Mouse (Mus musculus) cortical plate, adult 2 months (tissue): ENCODE results near the gene Gfra4. TPM values are rescaled to one million over a fixed set of nuclear protein-coding genes. Genes with fewer than 3 reads are reported as not detected.
A peak's percentile ranks its signal among the peaks of the same experiment; 100 is the strongest.

Source experiments
- H3K27ac ChIP-seq: fragments of 200-500 bp; 2 replicates; pipeline ENCODE4 v1.5.1; 2012; ENCODE audit warnings: low read length, control low read depth, inconsistent platforms; ENCODE audit not compliant: insufficient read depth
- H3K4me1 ChIP-seq: fragments of 200-500 bp; 2 replicates; pipeline ENCODE4 v1.6.1; 2011; ENCODE audit warnings: low read length; ENCODE audit not compliant: control insufficient read depth, insufficient read depth
- H3K4me3 ChIP-seq: fragments of 200-500 bp; 2 replicates; pipeline ENCODE4 v1.5.1; 2011; ENCODE audit warnings: mild to moderate bottlenecking, low read length, control low read depth; ENCODE audit not compliant: insufficient read depth
- CTCF ChIP-seq: fragments of 200-500 bp; IDR thresholded peaks from 2 replicates; pipeline ENCODE4 v1.5.1; 2011; ENCODE audit warnings: mild to moderate bottlenecking, control low read depth, low read length; ENCODE audit not compliant: insufficient read depth; ENCODE audit errors: extremely low read depth
- POLR2A ChIP-seq: fragments of 200-500 bp; IDR thresholded peaks from 2 replicates; pipeline ENCODE4 v1.6.1; 2011; ENCODE audit warnings: mild to moderate bottlenecking, low read length, control low read depth; ENCODE audit not compliant: insufficient read depth; ENCODE audit errors: extremely low read depth
- polyA plus RNA-seq: library from polyadenylated mRNA; depleted of rRNA; stranded (reverse); fragments of >200 nt; gene quantifications from 2 replicates; pipeline ENCODE4 v1.2.3, GENCODE M21; 2012

The Gfra4 gene
- polyA plus RNA-seq, 1 experiment, result 201 TPM

DNA sequence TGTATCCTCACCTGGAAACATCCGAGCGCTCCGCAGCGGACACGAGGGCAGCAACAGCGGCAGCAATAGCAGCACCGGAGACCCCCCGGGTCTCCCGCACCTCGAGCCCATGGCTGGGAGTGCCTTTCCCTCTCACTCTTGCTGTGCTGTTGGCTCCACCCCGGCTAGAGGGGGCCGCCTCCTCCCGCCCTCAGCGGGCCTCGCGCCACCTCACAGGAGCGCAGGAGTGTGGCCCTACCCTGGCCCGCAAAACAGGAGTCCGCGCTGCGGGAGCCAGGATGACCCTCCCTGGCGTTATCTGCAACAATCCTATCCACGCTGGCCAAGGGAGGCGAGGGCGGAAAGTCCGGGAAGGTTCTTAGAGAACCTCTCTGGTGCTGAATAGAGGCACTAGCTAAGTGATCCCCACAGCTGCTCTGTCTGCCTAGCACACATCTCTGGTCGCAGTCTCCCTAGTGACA, 20.5 kb upstream of the Gfra4 start, which contains the start of gene Adam33:
Gene Adam33, minus strand, starts transcription at position 411 of the 461 bp plus-strand sequence.
- peaks cover 3% of the 10 kb centered on the region; the same call in 1 of the 2 replicates for H3K4me1 ChIP-seq
- H3K4me3 ChIP-seq, result no peak within 1 kb of the TSS
- TF ChIP-seq POLR2A (no peak), CTCF (no peak)
- H3K27ac ChIP-seq, result no peak within 1 kb of the TSS

DNA sequence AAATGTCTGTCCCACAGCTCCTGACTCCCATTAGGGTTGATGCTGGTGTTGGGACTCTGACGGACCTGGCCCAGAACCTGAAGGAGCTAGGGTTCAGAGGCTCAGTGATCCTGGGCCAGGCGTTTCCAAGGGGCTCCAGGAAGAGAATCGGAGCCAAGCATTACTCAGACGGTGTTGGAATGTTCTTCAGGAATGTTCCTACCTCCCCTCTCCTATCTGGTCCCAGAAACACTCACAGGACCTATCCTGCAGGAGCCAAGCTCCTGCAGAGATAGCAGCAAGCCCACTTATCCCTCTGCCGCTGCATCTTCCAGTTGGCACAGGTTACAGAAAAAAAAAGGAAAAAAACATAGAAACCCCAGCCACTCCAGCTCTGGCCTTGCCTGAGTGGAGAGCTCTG, 18.7 kb upstream of the Gfra4 start:
- TF ChIP-seq CTCF (no peak), POLR2A (no peak)
- Histone ChIP-seq H3K4me1 (peaks cover 3% of the 10 kb centered on the region; the same call in 1 of the 2 replicates), H3K4me3 (no peak overlapping the region), H3K27ac (no peak overlapping the region)

DNA sequence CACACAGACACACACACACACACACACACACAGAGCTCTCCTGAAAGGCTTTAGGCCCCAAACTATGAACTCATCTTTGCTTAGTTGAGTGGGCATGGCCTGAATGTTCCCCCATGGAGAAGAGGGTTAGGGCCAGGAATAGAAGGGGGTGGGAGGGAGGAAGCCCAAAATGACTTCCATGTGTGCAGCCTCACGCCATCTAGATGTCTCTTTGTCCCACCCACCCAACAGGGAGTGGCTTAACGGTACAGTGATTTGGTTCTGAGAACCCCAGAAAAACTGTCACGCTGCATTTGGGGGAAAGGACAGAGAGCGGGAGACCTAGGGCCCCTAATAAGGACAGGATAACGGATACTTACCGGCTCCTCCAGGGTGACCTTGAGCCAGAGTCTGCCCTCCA, 17.9 kb upstream of the Gfra4 start:
- no peak overlapping the region for H3K4me3 ChIP-seq
- H3K27ac ChIP-seq, result no peak overlapping the region
- H3K4me1 ChIP-seq, result peaks cover 3% of the 10 kb centered on the region; the same call in 1 of the 2 replicates
- TF ChIP-seq POLR2A (no peak), CTCF (no peak)

DNA sequence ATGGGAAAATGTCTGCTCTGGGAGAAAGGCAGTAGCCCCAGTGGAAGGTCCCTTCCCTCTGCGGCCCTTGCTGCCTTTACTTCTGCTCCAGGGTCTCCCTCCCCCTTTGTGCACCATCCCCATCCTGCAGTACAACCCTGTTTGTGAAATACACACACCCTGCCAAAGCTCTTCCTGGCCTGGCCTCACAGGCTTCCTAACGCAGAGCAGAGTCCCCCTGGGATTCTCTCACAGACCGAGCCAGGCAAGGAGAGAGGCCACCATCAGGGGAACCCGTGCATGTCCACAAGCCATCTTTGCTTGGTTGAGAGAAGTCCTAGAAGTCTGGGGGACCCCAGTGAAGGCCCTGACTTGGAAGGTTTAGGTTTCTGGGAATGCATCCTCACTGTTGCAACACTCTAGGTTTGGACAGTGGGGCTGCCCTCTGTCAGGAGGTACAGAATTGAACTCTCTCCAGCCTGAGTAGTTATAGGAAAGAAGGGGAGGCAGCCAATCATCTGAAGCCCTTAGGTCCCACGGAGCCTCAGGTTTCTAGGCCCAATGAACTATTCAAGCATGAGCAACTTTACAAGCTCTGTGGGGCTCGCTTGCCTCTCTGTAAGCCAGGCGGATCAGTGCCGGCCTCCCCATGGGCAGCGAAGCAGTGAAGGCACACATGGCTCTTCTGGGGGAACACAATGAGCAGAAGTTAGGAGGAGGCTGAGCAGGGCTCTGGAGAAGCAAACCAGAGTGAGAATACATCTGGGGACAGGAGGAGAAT, 17.1 kb upstream of the Gfra4 start:
- H3K4me1 ChIP-seq, result peaks cover 3% of the 10 kb centered on the region; the same call in 1 of the 2 replicates
- no peak overlapping the region for H3K4me3 ChIP-seq
- no peak for TF ChIP-seq CTCF
- no peak for TF ChIP-seq POLR2A
- no peak overlapping the region for H3K27ac ChIP-seq

DNA sequence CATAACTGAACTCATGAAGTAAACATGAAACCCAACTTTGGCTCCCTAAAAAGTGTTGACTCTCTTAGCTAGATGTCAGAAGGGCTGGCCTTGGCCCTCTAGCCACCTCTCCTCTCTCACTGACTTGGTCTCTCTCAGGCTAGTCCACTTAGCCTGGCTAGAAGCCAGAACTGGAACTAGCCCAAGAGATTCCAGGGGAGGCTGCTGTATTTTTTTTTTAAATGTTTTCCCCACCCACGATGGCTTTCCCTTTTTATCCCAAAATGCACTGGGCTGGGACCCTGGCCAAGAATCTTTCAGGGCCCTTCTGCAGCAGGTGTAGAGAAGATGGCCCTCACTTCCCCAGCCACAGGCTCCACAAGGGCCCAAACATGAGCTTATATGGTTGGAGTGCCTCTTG, 16.5 kb upstream of the Gfra4 start:
- no peak for TF ChIP-seq CTCF
- TF ChIP-seq POLR2A, result no peak
- H3K4me3 ChIP-seq, result no peak overlapping the region
- H3K27ac ChIP-seq, result no peak overlapping the region
- peaks cover 3% of the 10 kb centered on the region; the same call in 1 of the 2 replicates for H3K4me1 ChIP-seq

DNA sequence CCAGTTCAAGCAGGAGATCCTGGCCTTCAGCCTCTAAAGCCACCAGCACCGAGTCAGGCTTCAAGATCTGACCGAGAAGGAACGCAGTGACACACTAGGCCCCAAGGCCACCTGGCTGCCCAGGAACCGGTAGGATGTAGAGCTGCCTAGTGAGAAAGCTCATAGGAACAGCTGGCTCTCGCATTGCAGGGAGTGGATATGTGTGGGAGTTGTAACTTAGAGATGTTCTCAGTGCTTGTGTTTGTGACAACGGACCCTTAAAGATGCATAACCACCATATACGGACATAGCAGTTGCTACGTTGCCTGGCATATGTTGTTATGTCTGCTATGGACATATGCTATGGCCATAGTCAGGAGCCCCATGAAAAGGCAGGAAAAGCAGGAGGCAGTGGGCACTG, 15.8 kb upstream of the Gfra4 start:
- peaks cover 3% of the 10 kb centered on the region; the same call in 1 of the 2 replicates for H3K4me1 ChIP-seq
- no peak for TF ChIP-seq POLR2A
- no peak for TF ChIP-seq CTCF
- no peak overlapping the region for H3K4me3 ChIP-seq
- no peak overlapping the region for H3K27ac ChIP-seq

DNA sequence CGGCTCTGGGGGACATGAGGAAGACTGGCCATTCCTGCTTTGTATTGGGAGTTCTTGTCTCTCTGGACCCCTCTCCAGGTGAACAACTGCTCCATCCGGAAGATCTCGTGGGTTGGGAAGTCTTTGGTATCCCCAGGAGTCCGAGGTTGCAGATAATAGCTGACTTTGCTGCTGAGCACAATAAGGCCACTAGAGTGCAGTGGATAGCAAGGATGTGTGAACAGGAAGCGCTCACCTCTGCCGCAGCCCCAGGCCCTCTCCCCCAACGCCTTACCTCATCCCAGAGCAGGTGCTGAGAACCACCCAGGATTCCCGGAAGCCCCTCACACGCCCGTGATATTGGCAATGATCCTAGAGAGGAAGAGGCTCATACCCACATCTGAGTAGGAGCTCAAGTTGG, 13.3 kb upstream of the Gfra4 start:
- peaks cover 3% of the 10 kb centered on the region; the same call in 1 of the 2 replicates for H3K4me1 ChIP-seq
- no peak overlapping the region for H3K4me3 ChIP-seq
- TF ChIP-seq POLR2A, result no peak
- peak; percentile 67 for TF ChIP-seq CTCF
- no peak overlapping the region for H3K27ac ChIP-seq

DNA sequence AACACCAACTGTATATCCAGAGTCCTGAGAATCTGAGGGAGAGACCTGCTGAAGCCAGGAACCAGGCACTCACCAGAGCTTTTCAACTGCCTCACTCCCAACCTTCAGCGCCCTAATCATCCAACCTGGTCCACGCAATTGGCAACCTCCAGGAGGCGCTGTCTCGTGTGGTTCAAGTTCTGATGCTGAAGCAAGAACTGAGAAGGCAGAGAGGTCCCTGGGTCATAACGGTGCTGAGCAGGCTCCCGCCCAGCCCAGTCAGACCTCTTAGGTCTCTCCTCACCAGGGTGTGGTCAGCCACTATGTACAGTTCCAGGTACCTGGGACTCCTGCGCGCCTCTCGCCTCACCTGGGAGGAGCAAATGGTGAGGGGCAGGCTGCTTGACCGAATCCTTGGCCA, 12.7 kb upstream of the Gfra4 start:
- Histone ChIP-seq H3K27ac (no peak overlapping the region), H3K4me1 (peaks cover 3% of the 10 kb centered on the region; the same call in 1 of the 2 replicates), H3K4me3 (no peak overlapping the region)
- TF ChIP-seq POLR2A, result no peak
- TF ChIP-seq CTCF, result peak; percentile 62

DNA sequence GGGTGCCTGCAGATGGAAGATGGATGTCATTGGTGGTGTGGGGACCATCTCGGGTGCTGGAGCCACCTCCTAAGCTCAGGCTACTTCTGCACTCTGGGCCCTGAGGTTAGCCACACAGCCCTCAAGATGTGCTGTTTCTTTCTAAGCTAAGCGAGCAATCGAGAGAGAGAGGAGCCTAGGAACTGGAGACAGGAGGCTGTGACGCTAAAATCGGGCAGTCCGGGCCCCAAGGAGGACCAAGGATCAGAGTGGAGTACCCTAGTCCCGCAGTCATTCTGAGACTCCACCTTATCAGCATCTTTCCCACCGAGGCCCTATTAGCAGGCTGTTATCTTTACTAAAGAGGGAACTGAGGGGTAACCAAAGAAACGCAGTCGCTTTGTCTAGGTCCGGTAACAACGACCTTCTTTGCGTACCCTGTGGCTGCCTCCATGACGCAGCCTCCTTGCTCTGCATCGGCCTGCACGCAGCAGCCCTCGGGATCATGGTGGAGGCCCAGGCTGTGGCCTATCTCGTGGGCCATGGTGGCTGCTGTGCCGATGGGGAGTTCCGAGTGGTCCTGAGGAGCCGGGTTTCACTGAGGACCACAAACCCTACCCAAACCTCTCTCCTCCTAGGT, 11.9 kb upstream of the Gfra4 start:
- Histone ChIP-seq H3K27ac (no peak overlapping the region), H3K4me3 (no peak overlapping the region), H3K4me1 (peaks cover 3% of the 10 kb centered on the region; the same call in 1 of the 2 replicates)
- TF ChIP-seq CTCF (no peak), POLR2A (no peak)

DNA sequence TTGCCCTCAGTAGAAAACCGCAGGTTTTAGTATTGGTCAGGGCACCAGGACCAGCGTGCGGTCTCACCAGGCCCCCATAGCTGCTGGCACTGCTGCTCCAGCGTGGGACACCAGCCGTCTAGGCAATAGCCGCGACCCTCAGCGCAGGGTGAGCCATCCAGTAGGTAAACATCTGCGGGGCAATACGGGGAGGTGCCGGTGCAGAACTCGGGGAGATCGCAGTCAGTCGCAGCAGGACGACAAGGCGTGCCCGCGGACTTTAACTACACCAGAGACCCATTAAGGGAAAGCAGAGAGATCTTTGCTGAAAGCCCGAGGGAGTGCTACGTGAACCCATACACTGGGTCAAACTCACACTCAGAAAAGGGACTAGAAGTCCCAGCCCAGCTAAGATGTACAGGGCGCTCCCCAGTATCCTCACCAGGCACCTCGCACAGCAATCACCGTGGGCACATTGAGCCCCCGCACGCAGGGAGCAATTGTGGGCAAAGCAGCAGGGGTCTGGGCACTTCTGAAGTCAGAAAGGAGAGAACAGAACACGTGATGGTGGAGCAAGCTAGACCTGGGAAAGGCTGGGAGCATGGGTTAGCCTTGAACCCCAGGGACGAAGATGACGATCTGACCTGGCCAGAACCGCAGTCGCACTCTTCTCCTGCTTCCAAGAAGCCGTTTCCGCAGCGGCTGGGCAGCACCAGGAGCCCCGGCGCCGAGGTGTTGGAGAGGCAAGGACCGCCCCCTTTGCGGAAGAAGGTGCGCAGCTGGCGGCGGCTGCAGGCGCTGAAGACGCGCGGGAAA, 11.2 kb upstream of the Gfra4 start:
- Histone ChIP-seq H3K27ac (no peak overlapping the region), H3K4me1 (0 out of 2 replicates have a peak, but pooled peaks cover 2% of the 10 kb centered on the region), H3K4me3 (no peak overlapping the region)
- TF ChIP-seq POLR2A (no peak), CTCF (no peak)
